Mouse (Mus musculus) liver, embryonic 14.5 days (tissue): ENCODE results near the gene Oasl1. TPM values are rescaled to one million over a fixed set of nuclear protein-coding genes. Genes with fewer than 3 reads are reported as not detected.

ENCODE experiments used
- ATAC-seq: fragments of 200-750 bp; cut with Nextera tagmentation; 2 replicates; pipeline ENCODE4 v1.8.0; 2017; ENCODE audit warnings: moderate number of reproducible peaks, mild to moderate bottlenecking, moderate library complexity; ENCODE audit not compliant: insufficient read depth
- DNase-seq, 3 experiments: peaks; one replicate each; pipeline ENCODE4 v3.0.0-alpha.2; 2012 to 2013; ENCODE audit warnings: low read depth in 3 of 3, low spot score in 3 of 3
- H3K27ac ChIP-seq: fragments of 300-500 bp; sonication (generic); 2 replicates; pipeline ENCODE4 v1.5.1; 2014; ENCODE audit warnings: moderate library complexity, mild to moderate bottlenecking, control low read depth, inconsistent platforms
- H3K27me3 ChIP-seq: fragments of 300-500 bp; sonication (generic); 2 replicates; pipeline ENCODE4 v1.6.1; 2014; ENCODE audit warnings: mild to moderate bottlenecking, low read length, moderate library complexity; ENCODE audit not compliant: control insufficient read depth, insufficient read depth
- H3K36me3 ChIP-seq: fragments of 300-500 bp; sonication (generic); replicated peaks from 2 replicates; pipeline ENCODE4 v1.6.1; 2014; ENCODE audit warnings: low read depth; ENCODE audit not compliant: control insufficient read depth, insufficient read depth
- H3K4me1 ChIP-seq, 2 experiments: fragments of 200-500 bp in 1 of 2; fragments of 300-500 bp in 1 of 2; sonication (generic) in 1 of 2; replicated peaks; 2 replicates each; pipeline ENCODE4 v1.6.1; 2012 to 2014; ENCODE audit warnings: antibody characterized with exemption in 1 of 2, inconsistent platforms in 1 of 2, low read length in 1 of 2; ENCODE audit not compliant: control insufficient read depth in 2 of 2, insufficient read depth in 2 of 2
- H3K4me2 ChIP-seq: fragments of 300-500 bp; sonication (generic); 2 replicates; pipeline ENCODE4 v1.6.1; 2014; ENCODE audit warnings: low read depth, mild to moderate bottlenecking, control low read depth, moderate library complexity
- H3K4me3 ChIP-seq, 2 experiments: fragments of 200-500 bp in 1 of 2; fragments of 300-500 bp in 1 of 2; sonication (generic) in 1 of 2; 2 replicates each; pipeline ENCODE4 v1.5.1; 2012 to 2014; ENCODE audit warnings: low read depth in 2 of 2, low read length in 2 of 2, mild to moderate bottlenecking in 2 of 2, control low read depth in 1 of 2, inconsistent platforms in 1 of 2, moderate library complexity in 1 of 2; ENCODE audit not compliant: insufficient read depth in 1 of 2
- H3K9ac ChIP-seq: fragments of 300-500 bp; sonication (generic); replicated peaks from 2 replicates; pipeline ENCODE4 v1.6.1; 2014; ENCODE audit warnings: mild to moderate bottlenecking, control low read depth, moderate library complexity
- H3K9me3 ChIP-seq: fragments of 300-500 bp; sonication (generic); 2 replicates; pipeline ENCODE4 v1.6.1; 2016; ENCODE audit warnings: low read length, mixed read lengths; ENCODE audit not compliant: control insufficient read depth
- CTCF ChIP-seq: IDR thresholded peaks from 2 replicates; pipeline ENCODE4 v1.5.1; 2016; ENCODE audit warnings: antibody characterized with exemption, low read depth, control low read depth
- EP300 ChIP-seq: IDR thresholded peaks from 2 replicates; pipeline ENCODE4 v1.6.1; 2016; ENCODE audit warnings: antibody characterized with exemption, low read depth
- WGBS: fragments of 180-500 bp; shearing (Covaris S2); extraction: QIAGEN DNeasy Blood & Tissue Kit; methylation state at CpG from one replicate; pipeline ENCODE4 v1.1.7; 2014; ENCODE audit not compliant: insufficient replicate concordance; 5-methylcytosine and 5-hydroxymethylcytosine counted together
- polyA plus RNA-seq, 2 experiments: library from polyadenylated mRNA; depleted of rRNA in 1 of 2; stranded (reverse) in 1 of 2; unstranded in 1 of 2; fragments of >200 nt; fragmentation: Nextera tagmentation in 1 of 2; extraction: Ambion mirVana in 1 of 2; gene quantifications; 2 replicates each; pipeline versions ENCODE4 v1.2.1 to v1.2.3; 2012 to 2014

Gene Oasl1
- polyA plus RNA-seq, 2 experiments: 0.32 to 0.44 TPM

GRCm38 (mm10) chr5:114953326-114953725 lies 30.3 kb downstream of the Oasl1 start:
- ATAC-seq: no peak
- H3K9me3 ChIP-seq: no peaks in the 10 kb centered on the region
- TF ChIP-seq EP300: no peak
- TF ChIP-seq CTCF: no peak
- no peaks in the 10 kb centered on the region for H3K36me3 ChIP-seq
- H3K9ac ChIP-seq: no peak overlapping the region
- no peak overlapping the region for H3K4me2 ChIP-seq
- H3K27ac ChIP-seq: no peak overlapping the region
- 75% methylated on average over 14 of the region's 14 CpGs for WGBS
- no peaks in the 10 kb centered on the region for H3K27me3 ChIP-seq
- no peaks in the 10 kb centered on the region for H3K4me1 ChIP-seq
- no peak for DNase-seq
- H3K4me3 ChIP-seq: no peak overlapping the region

- Histone ChIP-seq H3K4me1 (no peaks in the 10 kb centered on the region), H3K27me3 (no peaks in the 10 kb centered on the region), H3K36me3 (no peaks in the 10 kb centered on the region), H3K27ac (no peak overlapping the region), H3K9me3 (no peaks in the 10 kb centered on the region), H3K9ac (no peak overlapping the region), H3K4me3 (no peak overlapping the region), H3K4me2 (no peak overlapping the region)
- no peak for TF ChIP-seq EP300
- TF ChIP-seq CTCF: no peak
- WGBS: 78% methylated on average over 5 of the region's 5 CpGs
- DNase-seq (no peak), ATAC-seq (no peak)
These were observed 35.0 kb downstream of the Oasl1 start for GRCm38 (mm10) chr5:114958069-114958468.

GRCm38 (mm10) chr5:114961590-114962360 lies 38.7 kb downstream of the Oasl1 start:
- 59% methylated on average over 4 of the region's 4 CpGs for WGBS

GRCm38 (mm10) chr5:114964315-114964966 lies 41.4 kb downstream of the Oasl1 start:
- Histone ChIP-seq H3K27me3 (no peaks in the 10 kb centered on the region), H3K9me3 (no peaks in the 10 kb centered on the region), H3K9ac (no peak overlapping the region), H3K4me3 (peak overlapping the region in 1 of 2 experiments; percentile 33; a peak in 2 of 4 replicates), H3K36me3 (no peaks in the 10 kb centered on the region), H3K4me2 (peak overlapping the region; percentile 45), H3K27ac (no peak overlapping the region), H3K4me1 (peaks cover 0 to 9% of the 10 kb centered on the region in 2 experiments; a peak in 2 of 4 replicates)
- TF ChIP-seq CTCF (no peak), EP300 (no peak)
- no peak for DNase-seq
- peak; percentile 67 for ATAC-seq
- WGBS: 42% methylated on average over 7 of the region's 7 CpGs

More at GRCm38 (mm10) chr5:114961590-114962360, 38.7 kb downstream of the Oasl1 start:
- DNase-seq: no peak
- TF ChIP-seq CTCF: no peak
- TF ChIP-seq EP300: no peak
- Histone ChIP-seq H3K9me3 (no peaks in the 10 kb centered on the region), H3K36me3 (no peaks in the 10 kb centered on the region), H3K4me3 (no peak overlapping the region), H3K9ac (no peak overlapping the region), H3K27ac (no peak overlapping the region), H3K4me1 (peaks cover 0 to 9% of the 10 kb centered on the region in 2 experiments; a peak in 2 of 4 replicates), H3K27me3 (no peaks in the 10 kb centered on the region), H3K4me2 (no peak overlapping the region)
- no peak for ATAC-seq
